ENCODE assay signal across 16 mouse cellular contexts in the genomic region with DNA sequence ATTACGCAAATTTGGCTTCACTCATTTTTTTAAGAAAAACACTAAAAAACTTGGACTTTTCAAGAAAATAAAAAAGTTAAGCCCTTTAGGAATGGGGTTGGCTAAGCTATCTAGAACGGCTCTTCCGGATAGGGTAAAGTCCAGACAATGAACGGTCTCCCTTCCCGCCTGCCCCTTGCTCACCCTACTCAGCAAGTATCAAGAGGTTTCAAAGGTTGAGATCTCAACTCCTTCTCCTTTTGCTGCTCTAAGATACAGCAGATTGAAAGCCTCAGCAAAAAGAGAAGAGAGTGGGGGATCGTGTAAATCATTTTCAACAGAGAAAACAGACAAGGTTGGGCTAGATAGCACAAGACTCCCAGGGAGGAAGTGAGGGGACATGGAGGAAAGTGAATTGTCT. TPM values are rescaled to one million over a fixed set of nuclear protein-coding genes. Genes with fewer than 3 reads are reported as not detected.
"Had no signal": no experiment of that assay in that cellular context is flagged by ENCODE, and none has a peak within 500 bp of the region (broad histone marks: within the 10 kb centered on the region; RNA-seq: fewer than 3 reads in every experiment).

No protein-coding gene starts in this region.

- H3K27ac ChIP-seq: hindbrain, embryonic 14.5 days; kidney, postnatal 0 days; limb, embryonic 12.5 days; liver, embryonic 14.5 days; midbrain, embryonic 12.5 days; neural tube, embryonic 13.5 days had no signal

- ATAC-seq: midbrain, embryonic 16.5 days had no signal

- H3K36me3 ChIP-seq: limb, embryonic 12.5 days; midbrain, embryonic 12.5 days; neural tube, embryonic 13.5 days had no signal

- H3K9ac ChIP-seq: hindbrain, embryonic 14.5 days; limb, embryonic 12.5 days; liver, embryonic 14.5 days; midbrain, embryonic 12.5 days; neural tube, embryonic 13.5 days had no signal

- H3K4me3 ChIP-seq: limb, embryonic 12.5 days; midbrain, embryonic 12.5 days; neural tube, embryonic 13.5 days had no signal

- DNase-seq: layer of hippocampus, adult 9-11 months; liver; lung, adult 18-20 months; retina, postnatal 1 day; right cerebral cortex, postnatal 4 days; thymus, postnatal 4 days had no signal

- H3K9me3 ChIP-seq: limb, embryonic 12.5 days; midbrain, embryonic 12.5 days; neural tube, embryonic 13.5 days had no signal

- H3K4me2 ChIP-seq: hindbrain, embryonic 14.5 days; limb, embryonic 12.5 days; midbrain, embryonic 12.5 days had no signal

RNA-seq across cellular contexts. Expression of a gene that starts 31.0 kb away (rescaled TPM):
- polyA plus RNA-seq: hindbrain, embryonic 14.5 days; limb, embryonic 12.5 days; liver, embryonic 14.5 days; lung, embryonic 16.5 days; midbrain, embryonic 12.5 days; midbrain, embryonic 16.5 days; neural tube, embryonic 13.5 days; spleen, adult 2 months; stomach, embryonic 16.5 days had no signal
